Mouse (Mus musculus) retina, postnatal 1 day (tissue): ENCODE data around the gene Csad.
"Not testable (repeated sequence)": the region's sequence is repeated elsewhere in the genome, so short reads cannot be mapped to it uniquely, and the experiment has no call there.

Experiments
- DNase-seq: peaks from one replicate; pipeline ENCODE4 v3.0.0-alpha.2; 2012

Csad gene

DNA sequence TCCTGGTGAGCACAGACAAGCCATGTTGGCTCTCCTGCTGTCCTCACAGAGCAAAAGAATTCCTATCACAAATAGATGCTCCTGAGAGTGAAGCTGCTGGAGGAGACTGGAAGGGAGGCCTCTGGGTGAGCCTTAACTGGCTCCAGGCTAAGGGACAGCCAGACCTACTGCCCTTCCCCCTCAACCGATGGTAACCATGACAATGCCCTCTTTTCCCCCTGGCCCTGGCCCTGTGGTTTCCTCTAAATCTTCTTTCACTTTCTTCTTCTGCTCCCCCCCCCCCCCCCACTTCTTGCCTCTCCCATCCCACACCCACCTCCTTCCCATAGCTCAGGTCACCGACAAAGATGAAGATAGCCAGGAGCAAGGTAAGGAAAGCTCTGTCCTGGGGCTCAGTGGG is 29.4 kb upstream of the Csad start:
- peak; percentile 53 for DNase-seq

DNA sequence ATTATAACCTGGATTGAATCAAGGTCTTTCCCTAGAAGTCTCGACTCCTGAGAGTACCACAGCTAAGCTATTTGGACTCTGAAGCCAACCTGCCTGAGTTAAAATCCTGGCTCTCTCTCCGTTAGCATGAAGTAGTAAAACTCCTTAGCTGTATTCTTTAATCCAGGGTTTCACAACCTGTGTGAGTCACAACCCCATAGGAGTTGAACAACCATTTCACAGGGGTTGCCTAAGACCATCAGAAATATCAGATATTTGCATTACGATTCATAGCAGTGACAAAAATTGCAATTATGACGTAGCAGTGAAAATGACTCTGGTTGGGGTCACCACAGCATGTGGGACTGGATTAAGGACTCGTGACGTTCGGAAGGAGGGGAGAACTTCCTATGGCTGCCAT is 28.2 kb upstream of the Csad start:
- DNase-seq = no peak

DNA sequence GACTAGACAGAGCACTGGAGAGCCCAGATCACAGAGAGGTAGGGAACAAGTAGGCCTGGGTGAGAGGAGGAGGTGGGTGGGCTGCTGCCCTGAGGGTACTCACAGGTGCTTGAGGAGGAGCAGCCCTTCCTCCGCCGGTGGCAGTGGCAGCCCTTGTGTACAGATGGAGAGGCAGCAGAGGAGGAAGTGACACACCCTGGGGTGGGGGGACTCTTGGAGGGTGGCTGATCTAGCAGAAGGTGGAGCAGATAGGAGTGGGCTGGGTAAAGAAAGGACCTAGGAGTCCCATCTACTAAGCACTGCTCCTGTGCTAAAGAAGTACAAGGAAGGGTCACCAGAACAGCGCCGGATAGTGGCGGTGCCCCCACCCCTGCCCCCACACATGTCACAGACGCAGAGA is 27.2 kb upstream of the Csad start, which contains the start of gene Itgb7:
Itgb7 (minus strand) TSS at position 197 of the 400 bp plus-strand sequence.
- DNase-seq = no peak

DNA sequence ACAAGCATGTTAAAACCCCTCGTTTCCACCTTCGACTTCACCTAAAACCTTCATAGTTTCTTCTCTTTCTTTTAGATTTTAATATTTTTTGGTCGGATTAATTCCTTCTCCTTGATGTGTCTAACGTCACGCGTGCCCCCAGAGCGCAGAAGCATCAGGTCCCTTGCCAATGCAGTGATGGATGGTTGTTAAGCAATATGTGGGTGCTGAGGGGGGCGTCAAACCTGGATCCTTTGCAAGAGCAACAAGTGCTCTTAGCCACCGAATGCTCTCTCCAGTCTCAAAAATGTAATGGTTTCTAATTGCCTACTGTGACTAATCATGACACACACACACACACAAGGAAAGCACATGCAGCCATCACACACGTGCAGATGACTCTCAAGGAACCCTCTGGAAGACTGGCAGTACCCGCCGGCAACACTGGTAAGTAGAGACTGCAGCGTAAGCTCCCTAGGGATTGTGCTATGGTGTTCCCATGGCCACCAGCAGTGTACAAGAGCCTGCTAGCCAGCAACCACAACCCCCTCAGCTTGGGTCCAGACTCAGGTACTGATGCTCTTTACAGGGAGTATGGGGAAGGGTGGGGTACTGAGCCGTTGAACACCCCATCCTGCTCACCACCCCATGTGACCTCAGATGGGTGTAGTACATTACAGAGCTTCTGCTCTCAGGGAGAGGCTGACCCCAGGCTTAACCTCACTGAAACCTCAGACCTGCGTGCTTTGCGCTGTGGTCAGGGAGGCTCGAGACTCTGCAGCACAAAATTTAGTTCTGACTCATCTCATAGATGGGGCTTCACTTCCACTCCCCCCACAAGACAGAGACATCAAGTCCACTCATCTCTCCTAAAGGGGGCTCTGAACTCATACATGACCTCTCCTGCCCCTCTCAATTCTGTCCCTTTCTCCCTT is 26.1 kb upstream of the Csad start:
- DNase-seq = no peak

DNA sequence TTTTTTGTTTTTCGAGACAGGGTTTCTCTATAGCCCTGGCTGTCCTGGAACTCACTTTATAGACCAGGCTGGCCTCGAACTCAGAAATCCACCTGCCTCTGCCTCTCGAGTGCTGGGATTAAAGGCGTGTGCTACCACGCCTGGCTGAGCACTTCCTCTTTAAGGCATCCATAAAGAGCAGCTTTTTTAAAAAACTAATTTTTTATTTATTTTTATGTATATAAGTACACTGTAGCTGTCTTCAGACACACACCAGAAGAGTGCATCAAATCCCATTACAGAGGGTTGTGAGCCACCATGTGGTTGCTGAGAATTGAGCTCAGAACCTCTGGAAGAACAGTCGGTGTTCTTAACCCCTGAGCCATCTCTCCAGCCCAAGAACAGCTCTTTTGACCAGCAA is 21.1 kb upstream of the Csad start:
- DNase-seq = not testable (repeated sequence)

DNA sequence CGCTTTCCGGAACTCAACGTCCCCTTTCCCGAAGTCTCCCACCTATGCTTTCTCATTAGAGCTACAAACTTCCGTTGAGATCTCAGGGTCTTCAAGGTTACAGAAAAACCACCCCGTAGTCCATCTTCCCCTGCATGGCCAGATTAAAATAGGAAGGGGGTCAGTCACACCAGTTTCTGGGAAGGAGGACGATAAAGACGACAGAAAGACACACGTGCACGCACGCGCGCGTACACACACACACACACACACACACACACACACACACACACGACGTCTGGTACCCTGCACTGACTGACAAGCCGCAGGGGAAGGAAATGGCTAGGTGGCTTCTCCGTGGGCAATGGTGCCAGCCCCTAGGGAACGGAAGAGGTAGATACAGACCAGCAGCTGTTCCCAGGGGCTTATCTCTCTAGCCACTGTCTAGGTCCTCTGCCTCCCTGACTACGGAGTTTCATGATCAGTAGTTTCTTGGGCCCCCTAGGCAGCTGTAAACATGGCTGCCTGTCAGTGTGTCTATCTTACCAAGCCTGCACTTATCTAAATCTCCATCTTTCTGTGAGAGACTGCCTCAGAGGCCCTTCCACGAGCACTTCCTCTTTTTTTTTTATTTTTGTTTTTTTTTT is 20.6 kb upstream of the Csad start:
- DNase-seq = peak; percentile 49

DNA sequence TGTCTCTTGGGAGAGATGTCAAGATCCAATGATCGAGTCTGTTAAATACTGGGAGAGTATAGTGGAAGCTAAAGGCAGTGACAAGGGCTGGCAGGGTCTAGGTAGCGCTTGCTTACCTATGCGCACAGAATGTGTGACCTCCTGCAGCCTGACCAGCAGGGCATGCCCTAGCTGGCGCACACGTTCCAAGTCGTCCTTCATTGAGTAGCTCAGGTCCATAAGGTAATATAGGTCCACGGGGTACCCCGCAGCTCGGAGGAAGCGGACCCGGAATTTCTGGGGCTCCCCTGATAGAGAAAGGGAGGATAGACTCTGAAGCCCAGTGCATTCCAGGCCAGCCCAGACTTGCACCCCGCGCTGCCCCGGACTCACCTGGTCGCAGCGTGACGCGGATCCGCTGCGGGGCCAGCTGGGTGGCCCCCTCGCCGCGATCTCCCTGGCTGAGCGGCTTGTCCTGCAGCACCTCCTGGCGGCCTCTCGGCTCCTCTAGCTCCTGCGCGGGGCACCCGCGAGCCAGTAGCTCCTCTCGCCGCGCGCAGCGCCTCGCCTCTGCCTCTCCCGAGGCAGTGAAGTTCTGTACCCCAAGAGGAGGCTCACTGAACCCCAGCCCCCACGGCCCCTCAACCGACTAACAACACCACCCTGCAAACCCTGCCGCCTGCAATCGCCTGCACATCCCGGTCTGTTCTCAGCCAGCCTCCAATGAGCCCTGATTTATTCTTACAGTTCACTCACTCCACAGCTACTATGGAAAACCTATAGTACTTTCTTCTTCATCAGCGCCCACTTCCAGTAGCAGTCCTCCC is 19.9 kb upstream of the Csad start:
- DNase-seq = peak; percentile 83

DNA sequence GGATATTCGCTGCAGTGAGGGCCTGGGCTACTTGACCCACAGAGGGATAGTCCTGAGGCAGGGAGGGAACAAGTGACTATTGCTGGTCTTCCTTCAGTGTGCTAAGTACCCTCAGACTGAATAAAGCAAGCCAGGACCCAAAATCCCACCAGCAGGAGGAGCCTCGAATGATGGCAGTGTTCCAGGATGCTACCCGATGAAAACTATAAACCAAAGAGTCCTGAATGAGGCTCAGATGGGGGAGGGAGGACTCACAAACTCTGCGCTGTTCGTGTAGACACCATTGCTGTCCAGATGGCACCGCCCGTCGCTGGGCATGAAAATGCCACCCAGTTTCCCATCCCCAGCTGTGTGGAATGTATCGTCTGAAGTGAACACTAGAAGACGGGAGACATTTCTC is 17.9 kb upstream of the Csad start:
- DNase-seq = no peak

DNA sequence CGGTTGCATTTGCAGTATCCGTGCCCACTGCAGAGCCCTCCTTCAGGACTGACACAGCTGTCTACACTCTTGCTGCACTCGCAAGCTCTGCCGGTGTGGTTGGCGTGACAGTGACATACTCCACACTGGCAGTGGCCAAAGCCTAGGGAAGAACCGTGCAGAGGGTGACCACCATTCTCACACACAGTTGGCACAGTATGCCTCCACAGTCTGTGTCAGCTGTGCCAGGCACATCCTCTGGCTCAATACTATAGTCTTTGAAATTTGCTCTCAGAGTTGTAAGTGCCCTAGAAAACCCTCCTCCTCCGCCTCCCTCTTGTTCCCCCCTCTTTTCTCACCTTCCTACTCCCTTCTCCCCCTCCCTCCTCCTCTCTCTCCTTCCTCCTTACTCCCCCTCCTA is 12.8 kb upstream of the Csad start:
- DNase-seq = no peak

DNA sequence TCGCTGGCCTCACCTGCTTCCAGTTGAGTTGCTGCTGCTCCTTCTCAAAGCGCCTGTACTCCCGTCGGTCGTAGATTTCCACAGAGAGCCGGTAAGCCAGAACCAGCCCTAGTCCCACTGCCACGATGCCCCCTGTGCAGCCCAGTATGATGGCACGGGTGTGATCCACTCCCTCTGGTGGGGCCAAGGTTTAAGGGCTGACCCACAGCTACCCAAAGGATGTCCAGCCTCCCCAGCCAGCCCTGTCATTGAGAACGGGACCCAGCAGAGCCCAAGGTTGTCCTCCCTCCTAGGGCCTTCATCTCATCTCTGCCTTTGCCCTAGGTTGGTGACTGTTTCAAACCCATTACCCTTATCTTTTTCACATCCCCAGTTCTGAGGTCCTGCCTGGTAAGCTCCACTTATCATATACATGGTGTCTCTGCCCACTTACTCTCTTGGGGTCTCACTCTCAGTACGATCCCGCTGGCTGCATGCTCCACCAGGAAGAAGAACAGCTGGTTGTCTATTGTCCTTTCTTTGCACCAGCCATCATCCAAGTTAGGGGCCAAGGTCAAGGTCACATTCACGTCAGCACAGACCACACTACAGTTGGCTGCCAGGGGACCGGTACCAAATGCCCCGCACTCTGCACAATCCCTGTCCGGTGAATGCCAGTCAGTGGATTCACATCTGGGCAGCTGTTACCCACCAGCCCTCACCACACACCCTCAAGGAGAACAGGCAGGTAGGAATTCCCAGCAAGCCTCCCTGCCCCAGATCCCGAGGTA is 12.1 kb upstream of the Csad start:
- no peak for DNase-seq

DNA sequence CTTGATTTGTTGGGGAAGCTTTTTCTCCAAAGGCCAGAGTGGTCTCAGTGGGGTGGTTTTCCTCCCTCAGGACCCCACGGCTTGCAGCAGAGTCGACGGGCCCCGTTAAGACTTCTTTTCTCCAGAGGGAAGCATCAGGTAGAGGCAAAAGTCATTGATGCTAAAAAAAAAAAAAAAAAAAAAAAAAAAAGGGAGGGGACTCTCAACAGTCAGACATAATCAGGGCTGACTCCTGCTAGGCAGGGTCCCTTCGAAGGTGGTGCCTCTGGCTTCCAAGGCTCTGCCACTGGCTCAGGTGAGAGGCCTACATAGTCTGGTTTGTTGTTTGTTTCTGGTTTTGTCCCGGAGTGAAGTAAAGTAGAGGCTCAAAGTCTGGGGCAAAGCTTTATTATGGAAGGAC is 11.1 kb upstream of the Csad start:
- DNase-seq = no peak

DNA sequence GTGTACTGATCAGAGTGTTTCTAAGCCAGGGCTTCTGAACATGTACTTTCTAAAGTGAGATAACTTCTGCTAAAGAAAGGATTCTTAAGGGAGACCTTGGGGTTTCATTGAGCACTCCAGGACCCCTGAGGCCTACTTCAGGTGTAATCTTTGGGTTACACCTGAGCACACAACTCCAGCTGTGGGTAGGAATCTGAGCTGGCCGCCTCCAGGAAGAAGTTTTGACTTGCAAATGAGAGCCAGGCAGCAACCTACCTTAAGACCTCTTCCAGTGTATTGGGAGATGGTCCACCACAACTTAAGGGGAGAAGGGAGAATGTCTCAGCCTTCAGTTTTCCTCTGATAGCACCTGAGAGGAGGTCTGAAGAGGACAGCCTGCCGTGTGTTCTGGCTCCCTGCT is 9.6 kb upstream of the Csad start:
- DNase-seq = no peak

DNA sequence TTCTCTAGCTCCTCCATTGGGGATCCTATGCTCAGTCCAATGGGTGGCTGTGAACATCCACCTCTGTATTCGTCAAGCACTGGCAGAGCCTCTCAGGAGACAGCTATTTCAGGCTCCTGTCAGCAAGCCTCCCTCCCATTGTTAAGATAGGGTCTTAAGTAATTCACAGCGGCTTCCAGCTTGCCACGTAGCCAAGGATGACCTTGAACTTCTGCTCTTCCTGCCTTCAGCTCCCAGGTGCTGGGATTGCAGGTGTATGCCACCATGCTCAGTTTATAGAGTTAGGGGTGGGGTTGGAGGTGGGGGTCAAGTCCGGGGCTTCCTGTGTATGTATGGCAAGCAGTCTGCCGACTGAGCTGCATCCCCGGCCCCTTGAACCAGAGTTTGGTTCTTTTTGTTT is 7.4 kb upstream of the Csad start:
- DNase-seq = no peak

DNA sequence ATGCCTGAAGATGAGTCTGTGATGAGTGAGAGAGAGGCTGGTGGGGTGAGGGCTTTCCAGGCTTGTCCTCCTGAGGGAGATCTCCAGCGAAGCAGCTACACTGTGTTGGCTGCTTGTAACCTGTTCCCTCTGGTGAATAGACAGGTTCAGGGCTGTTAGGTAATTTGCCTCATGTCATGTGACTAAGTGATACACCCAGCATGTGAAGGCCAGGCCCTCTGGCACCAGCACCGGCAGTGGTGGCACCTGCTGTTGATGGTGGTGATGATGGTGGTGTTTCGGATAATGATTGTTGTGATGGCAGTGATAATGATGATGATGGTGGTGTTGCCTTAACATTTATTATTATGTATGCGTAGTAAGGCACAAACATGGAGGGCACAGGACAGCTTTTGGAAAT is 6.3 kb upstream of the Csad start:
- no peak for DNase-seq

DNA sequence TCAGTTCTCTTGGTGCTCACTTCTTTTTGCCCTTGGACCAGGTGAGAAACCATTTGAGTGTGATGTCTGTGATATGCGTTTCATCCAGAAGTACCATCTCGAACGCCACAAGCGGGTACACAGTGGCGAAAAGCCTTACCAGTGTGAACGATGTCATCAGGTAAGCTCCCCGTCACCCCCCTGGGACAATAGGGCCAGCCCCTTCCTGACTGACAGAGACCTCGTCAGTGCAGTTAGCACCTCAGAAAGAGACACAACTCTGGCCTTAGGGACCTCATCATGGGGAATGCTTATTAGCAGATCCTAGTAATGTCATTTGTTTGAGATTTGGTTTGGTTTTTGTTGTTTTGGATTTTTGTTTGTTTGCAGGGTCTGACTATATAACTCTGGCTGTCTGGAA is 4.6 kb upstream of the Csad start:
- DNase-seq = no peak

DNA sequence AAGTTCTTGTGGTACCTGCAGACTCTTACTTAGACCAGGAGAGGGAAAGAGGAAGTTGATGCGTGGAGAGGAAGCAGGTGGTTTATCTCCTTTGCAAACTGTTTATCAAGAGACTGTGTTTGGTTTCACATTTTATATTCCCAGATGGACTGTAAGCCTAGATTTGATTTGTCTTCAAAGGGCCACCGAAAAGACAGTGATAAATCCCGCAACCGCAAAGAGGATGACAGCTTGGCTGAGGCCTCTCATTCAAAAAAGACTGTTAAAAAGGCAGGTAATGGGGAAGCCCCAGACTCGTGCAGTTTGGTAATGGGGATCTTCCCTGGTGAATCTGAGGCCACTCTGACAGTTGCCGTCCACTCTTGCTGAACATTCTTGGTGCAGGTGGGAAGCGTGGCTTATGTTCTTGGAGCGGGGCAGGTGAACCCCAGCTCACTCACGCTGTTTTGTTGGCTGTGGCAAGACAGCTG is 3.6 kb upstream of the Csad start:
- no peak for DNase-seq

DNA sequence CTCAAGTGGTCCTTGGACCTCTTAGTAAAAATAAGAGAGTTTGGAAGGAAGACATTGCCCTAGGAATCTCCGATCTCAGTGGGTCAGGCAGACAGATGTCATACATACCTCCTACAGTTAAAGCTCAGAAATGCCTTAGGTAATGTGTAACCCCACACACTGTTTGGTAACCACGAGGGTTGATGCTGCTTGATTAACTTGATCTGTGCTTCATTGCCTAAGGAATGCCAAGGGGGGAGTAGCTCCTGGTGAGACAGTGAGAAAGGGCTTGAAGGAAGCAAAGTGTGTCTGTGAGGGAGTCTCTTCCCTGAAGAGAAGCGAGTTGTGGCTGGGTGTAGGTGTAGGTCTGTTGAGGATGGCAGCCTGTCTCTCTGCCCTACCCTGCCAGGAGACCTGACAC is 2.8 kb upstream of the Csad start:
- DNase-seq = no peak

DNA sequence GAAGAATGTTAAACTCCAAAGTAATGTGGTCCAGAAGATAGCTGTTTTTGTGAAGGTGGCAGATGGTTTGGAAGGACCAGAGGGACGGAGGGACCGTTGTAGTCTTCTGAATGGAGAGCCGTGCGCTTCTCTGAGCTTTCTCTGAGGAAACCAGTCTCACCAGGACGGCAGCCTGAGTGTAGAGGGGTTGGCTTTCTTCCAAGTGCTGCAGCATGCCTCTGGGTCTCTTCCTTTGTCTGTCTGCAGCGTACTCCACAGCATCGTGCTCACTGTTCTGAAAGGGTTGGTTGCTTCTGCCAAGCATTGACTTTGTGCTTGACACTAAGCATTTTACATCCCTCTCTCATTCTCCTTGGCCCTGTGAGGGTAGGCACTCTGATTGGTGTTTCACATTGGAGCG is 1.3 kb upstream of the Csad start:
- DNase-seq = peak; percentile 55

DNA sequence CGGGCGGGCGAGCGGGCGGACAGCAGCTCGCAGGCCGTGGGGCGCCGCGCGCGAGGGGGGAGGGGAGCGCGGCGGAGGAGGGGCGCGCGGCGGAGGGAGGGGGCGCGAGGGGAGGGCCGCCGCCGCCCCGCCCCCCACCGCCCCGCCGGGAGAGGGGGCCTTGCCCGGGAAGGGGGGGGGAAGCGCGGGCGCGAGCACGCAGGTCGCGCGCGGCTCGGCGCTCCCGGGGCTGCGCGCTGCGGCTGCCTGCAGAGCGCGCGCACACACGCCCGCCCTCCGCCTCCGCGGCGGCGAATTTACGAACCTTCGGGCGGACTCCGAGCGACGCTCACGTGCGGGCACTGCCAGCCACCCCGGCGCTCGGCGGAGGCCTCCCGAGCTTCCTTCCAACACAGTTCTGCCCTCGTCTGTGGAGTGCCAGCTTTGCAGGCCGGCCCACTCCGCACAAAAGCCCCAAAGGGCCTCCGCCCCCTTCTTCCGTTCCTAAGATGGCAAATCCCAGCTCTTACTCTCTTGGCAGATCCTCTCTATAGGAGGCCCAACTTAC is 616 bp downstream of the Csad start:
- peak; percentile 84 for DNase-seq

DNA sequence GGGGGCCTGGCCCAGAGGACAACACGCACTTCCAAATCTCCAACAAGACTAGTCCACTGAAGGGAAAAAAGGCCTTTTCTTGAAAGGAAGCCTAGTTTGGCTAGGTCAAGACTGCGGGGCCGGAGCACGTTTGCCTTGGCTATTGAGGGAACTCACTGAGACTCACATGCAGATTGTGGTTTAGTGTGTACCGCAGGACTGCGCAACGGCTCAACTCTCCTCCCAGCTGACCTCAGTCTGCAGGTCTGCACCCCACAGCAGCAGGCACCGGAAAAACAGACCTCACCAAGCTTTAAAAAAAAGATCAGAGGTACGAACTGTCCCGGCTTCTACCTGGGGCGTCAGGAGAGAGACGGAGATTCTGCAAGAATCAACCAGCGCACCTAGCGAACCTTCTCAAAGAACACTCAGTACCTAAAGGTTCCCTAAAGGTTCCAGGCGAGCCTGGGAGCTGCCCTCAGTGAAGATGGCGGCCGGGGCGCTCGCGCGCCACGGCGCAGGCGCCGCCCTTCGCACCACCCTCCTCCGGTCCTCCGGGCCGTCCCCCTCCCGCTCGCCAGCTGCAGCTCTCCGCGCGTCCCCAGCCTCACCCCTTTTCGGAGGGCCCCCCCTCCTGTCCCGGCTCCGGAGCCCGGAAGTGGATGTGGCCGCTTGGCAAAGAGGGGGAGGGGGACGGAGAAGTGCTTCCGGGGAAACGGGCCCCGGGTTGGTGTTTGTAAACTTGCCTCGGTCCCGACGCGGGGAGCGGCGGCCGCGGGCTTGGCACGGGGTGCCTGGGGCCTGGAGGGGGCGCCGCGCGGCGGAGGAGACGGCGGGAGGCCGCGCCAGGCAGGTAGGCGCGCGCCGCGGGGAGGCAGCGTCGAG is 1.3 kb downstream of the Csad start, which contains the start of gene Zfp740:
Zfp740 (plus strand) TSS at position 279 of the 864 bp plus-strand sequence.
- peak; percentile 99 for DNase-seq

DNA sequence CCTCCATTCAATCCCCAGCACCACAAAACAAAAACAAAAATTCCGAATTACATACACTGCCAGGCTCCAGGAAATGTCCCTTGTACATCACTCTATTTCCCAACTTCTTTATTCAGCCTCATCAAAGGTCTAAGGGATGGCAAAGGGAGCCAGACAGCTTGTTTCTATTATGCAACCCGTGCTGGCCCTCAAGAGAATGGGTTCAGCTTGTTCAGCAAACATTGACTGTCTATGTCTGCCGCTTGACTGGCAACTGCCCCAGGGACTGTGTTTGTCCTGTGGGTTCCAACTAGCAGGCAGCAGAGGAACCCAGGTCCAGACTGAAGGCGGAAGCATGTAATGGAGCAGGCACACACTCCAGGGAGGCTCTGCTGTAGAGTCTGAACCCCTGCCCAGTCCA is 5.7 kb downstream of the Csad start:
- DNase-seq = no peak
